Mouse (Mus musculus): ENCODE results near the gene Map6.

DNA sequence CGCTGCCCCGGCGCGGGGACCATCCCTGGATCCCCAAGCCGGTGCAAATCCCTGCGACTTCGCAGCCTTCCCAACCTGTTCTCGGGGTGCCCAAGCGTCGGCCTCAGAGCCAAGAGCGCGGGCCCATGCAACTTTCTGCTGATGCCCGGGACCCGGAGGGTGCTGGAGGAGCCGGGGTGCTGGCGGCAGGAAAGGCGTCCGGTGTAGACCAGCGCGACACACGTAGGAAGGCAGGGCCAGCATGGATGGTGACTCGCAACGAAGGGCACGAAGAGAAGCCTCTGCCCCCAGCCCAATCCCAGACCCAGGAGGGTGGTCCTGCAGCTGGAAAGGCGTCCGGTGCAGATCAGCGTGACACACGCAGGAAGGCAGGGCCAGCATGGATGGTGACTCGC, 1.3 kb downstream of the Map6 start:
- TF ChIP-seq POLR2A (IDR thresholded peaks at IDR 0.05; ENCODE audit: low read depth, low read length): no peak
- TF ChIP-seq CTCF (IDR thresholded peaks at IDR 0.05; ENCODE audit: extremely low read depth, insufficient read depth, insufficient read length, insufficient replicate concordance): no peak

Data from spleen, adult 2 months (tissue).